8 mouse cellular contexts compared by ENCODE assay signal in genomic region chr12:14149022-14149842, GRCm38 (mm10). TPM values are rescaled to one million over a fixed set of nuclear protein-coding genes. Genes with fewer than 3 reads are reported as not detected.
DNase-seq lines count a peak whose midpoint lies in the region; ATAC-seq and TF ChIP-seq lines count a peak whose summit lies in the region.

No protein-coding gene starts in this region.

- no peak for ATAC-seq in midbrain, embryonic 12.5 days (ENCODE audit: low FRiP score, low read depth)

- peaks cover 36% of the 10 kb centered on the region for H3K27me3 ChIP-seq in midbrain, embryonic 12.5 days
- H3K27me3 ChIP-seq in testis, adult 2 months (ENCODE audit: control insufficient read depth, insufficient read depth, low read length): no peaks in the 10 kb centered on the region

- no peaks in the 10 kb centered on the region for H3K9me3 ChIP-seq in midbrain, embryonic 12.5 days

- peak overlapping the region; percentile 81 for H3K4me2 ChIP-seq in midbrain, embryonic 12.5 days (replicated peaks)

- no peak for TF ChIP-seq CTCF in left cerebral cortex, adult 2 months (IDR thresholded peaks at IDR 0.05)
- TF ChIP-seq CTCF in testis, adult 2 months (IDR thresholded peaks at IDR 0.05; ENCODE audit: control insufficient read depth, insufficient read depth, insufficient replicate concordance, low read depth, low read length): no peak

- 9% methylated on average over 27 of the region's 27 CpGs for WGBS in midbrain, embryonic 12.5 days

- peaks cover 26% of the 10 kb centered on the region for H3K4me1 ChIP-seq in midbrain, embryonic 12.5 days
- peaks cover 19% of the 10 kb centered on the region for H3K4me1 ChIP-seq in testis, adult 2 months (ENCODE audit: control insufficient read depth, insufficient read depth, low read length)

- TF ChIP-seq POLR2A in testis, adult 2 months (IDR thresholded peaks at IDR 0.05; ENCODE audit: control insufficient read depth, low read depth, low read length): no peak

- H3K36me3 ChIP-seq in midbrain, embryonic 12.5 days: no peaks in the 10 kb centered on the region
- peaks cover 3% of the 10 kb centered on the region; the same call in 1 of the 2 replicates for H3K36me3 ChIP-seq in testis, adult 2 months (ENCODE audit: control insufficient read depth, insufficient read depth, low read length)

- H3K4me3 ChIP-seq in left cerebral cortex, adult 2 months: peak overlapping the region; percentile 75
- H3K4me3 ChIP-seq in midbrain, embryonic 12.5 days: peak overlapping the region; percentile 57
- H3K4me3 ChIP-seq in testis, adult 2 months (ENCODE audit: control insufficient read depth, low read depth, low read length): peak overlapping the region; percentile 89

- peak; percentile 86 for DNase-seq in heart, adult 11 months
- no peak for DNase-seq in heart, adult 8-10 months (ENCODE audit: low spot score)
- peak; percentile 41 for DNase-seq in brain, adult 2 months (ENCODE audit: low read depth, low spot score)
- peak; percentile 12 to 14 for DNase-seq in frontal cortex, postnatal 14 days (ENCODE audit: low spot score in 2 of 2)
- DNase-seq in left cerebral cortex, adult 2 months (ENCODE audit: extremely low spot score in 1 of 2, low spot score in 2 of 2): peak; percentile 26 to 33
- DNase-seq in gastrocnemius, postnatal 36 days: no peak

- H3K9ac ChIP-seq in midbrain, embryonic 12.5 days (replicated peaks): peak overlapping the region; percentile 66

- H3K27ac ChIP-seq in left cerebral cortex, adult 2 months: peak overlapping the region; percentile 88
- no peak overlapping the region for H3K27ac ChIP-seq in midbrain, embryonic 12.5 days (replicated peaks)
- no peak overlapping the region for H3K27ac ChIP-seq in testis, adult 2 months (ENCODE audit: control insufficient read depth, insufficient read depth, low read depth, low read length)

- intact Hi-C loops in left cerebral cortex, adult 2 months (cut with DNase I): loop anchor here (2.0 to 5.0 kb wide), 3 partner anchors 166 to 307 kb away; no protein-coding TSS in a partner anchor
- intact Hi-C loops in gastrocnemius, postnatal 36 days (cut with DNase I): no loop called here

RNA-seq across cellular contexts. Expression of gene Fam84a, which starts 2.6 kb away (rescaled TPM):
- total RNA-seq in heart, adult 8-10 months (2022): 1 to 10 TPM in 2 of 4 experiments, under 1 TPM in 2; 0.60 to 1.7 (median 0.97) TPM
- 10 to 100 TPM; 87.5 to 89.6 TPM for total RNA-seq in left cerebral cortex, adult 2 months (2021)
- 34.4 and 36.8 TPM in 2 replicates for polyA plus RNA-seq in midbrain, embryonic 12.5 days (2016; fragmentation: Nextera tagmentation; extraction: Ambion mirVana)
- 14.9 and 17.4 TPM in 2 replicates for polyA plus RNA-seq in testis, adult 2 months (2012; rRNA removed)
- total RNA-seq in gastrocnemius, postnatal 36 days (2021): not detected

Comparison
In these comparisons a context has a peak if more than half of its experiments do, and no peak if none do; other contexts are left out.
1. DNase-seq: peak in heart, adult 11 months (single experiment), brain, adult 2 months (single experiment), frontal cortex, postnatal 14 days (2 of 2) and left cerebral cortex, adult 2 months (2 of 2); none in heart, adult 8-10 months (single experiment) and gastrocnemius, postnatal 36 days (0 of 2).
2. RNA of gene Fam84a, which starts 2.6 kb away (total RNA-seq): 87.5 to 89.6 TPM in left cerebral cortex, adult 2 months; 0.60 to 1.7 TPM in heart, adult 8-10 months and not detected in gastrocnemius, postnatal 36 days; every median in the first group is over 10 times any median in the second.
3. Peak in every context shown above with its lines, with median percentiles within 50 percentile points of each other: H3K4me3 ChIP-seq.